Mouse (Mus musculus): ENCODE results near the gene Plxna2.

Plxna2 gene

GRCm38 (mm10) chr1:194828316-194828715, 210.3 kb downstream of the Plxna2 start:
- DNase-seq (ENCODE audit: low spot score) = no peak

GRCm38 (mm10) chr1:194835238-194835637, 217.2 kb downstream of the Plxna2 start:
- no peak for DNase-seq (ENCODE audit: low spot score)

- no peak for DNase-seq (ENCODE audit: low spot score)
Measured at GRCm38 (mm10) chr1:194836182-194836581, 218.2 kb downstream of the Plxna2 start.

GRCm38 (mm10) chr1:194836671-194837070, 218.7 kb downstream of the Plxna2 start:
- no peak for DNase-seq (ENCODE audit: low spot score)

- peak; percentile 62 for DNase-seq (ENCODE audit: low spot score)
Measured at GRCm38 (mm10) chr1:194839230-194839910, 221.4 kb downstream of the Plxna2 start.

GRCm38 (mm10) chr1:194843020-194843419, 225.0 kb downstream of the Plxna2 start:
- DNase-seq (ENCODE audit: low spot score) = no peak

DNA sequence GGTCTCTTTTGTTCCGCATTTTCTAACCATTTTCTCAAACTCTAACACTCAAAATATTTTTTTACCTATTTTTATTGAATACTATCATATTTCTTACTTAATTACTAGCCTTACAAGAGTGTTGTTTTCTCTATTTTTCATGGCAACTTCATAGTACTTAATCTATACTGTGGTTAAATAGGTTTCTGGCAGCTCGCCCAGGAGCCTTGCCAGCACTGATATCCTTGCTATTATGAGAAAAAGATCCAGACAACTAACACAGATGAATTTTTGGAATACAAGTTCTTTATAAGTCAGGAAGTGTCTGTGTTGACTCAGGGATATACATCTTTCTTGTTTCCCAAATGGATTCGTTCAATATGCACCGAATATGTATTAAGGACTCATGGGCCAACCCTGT, 229.0 kb downstream of the Plxna2 start:
- DNase-seq (ENCODE audit: low spot score) = no peak

GRCm38 (mm10) chr1:194851242-194852064, 233.4 kb downstream of the Plxna2 start:
- no peak for DNase-seq (ENCODE audit: low spot score)

- DNase-seq (ENCODE audit: low spot score) = no peak
Measured at GRCm38 (mm10) chr1:194852065-194852358, 234.0 kb downstream of the Plxna2 start.

Measured in embryo, embryonic 10 days (tissue).